ENCODE assay signal across 13 mouse cellular contexts in genomic region chr2:174436076-174436701, GRCm38 (mm10). TPM values are rescaled to one million over a fixed set of nuclear protein-coding genes. Genes with fewer than 3 reads are reported as not detected.
DNase-seq lines count a peak whose midpoint lies in the region; ATAC-seq and TF ChIP-seq lines count a peak whose summit lies in the region.
"Had no signal": no experiment of that assay in that cellular context is flagged by ENCODE, and none has a peak within 500 bp of the region (broad histone marks: within the 10 kb centered on the region; RNA-seq: fewer than 3 reads in every experiment).

No protein-coding gene starts in this region.

- peak overlapping the region; percentile 24; the same call in 1 of the 2 replicates for H3K4me3 ChIP-seq in spleen, adult 2 months (ENCODE audit: extremely low read depth, insufficient read depth, insufficient read length)
- H3K4me3 ChIP-seq in midbrain, embryonic 16.5 days (ENCODE audit: low read depth, low read length): no peak overlapping the region
- H3K4me3 ChIP-seq: embryonic facial prominence, embryonic 15.5 days; heart, embryonic 15.5 days had no signal

- H3K27ac ChIP-seq in spleen, adult 2 months (ENCODE audit: insufficient read depth, low read length): peak overlapping the region; percentile 94
- H3K27ac ChIP-seq in midbrain, embryonic 16.5 days (ENCODE audit: low read length): no peak overlapping the region
- H3K27ac ChIP-seq: embryonic facial prominence, embryonic 15.5 days; heart, embryonic 15.5 days had no signal

- TF ChIP-seq CTCF in spleen, adult 2 months (IDR thresholded peaks at IDR 0.05; ENCODE audit: extremely low read depth, insufficient read depth, insufficient read length, insufficient replicate concordance): no peak

- no peaks in the 10 kb centered on the region for H3K27me3 ChIP-seq in spleen, adult 2 months (ENCODE audit: control insufficient read depth, insufficient read depth, low read length)
- no peaks in the 10 kb centered on the region for H3K27me3 ChIP-seq in midbrain, embryonic 16.5 days (ENCODE audit: control insufficient read depth, insufficient read depth, low read depth, low read length)
- H3K27me3 ChIP-seq: embryonic facial prominence, embryonic 15.5 days; heart, embryonic 15.5 days had no signal

- DNase-seq in layer of hippocampus, adult 11-12 months (ENCODE audit: low spot score): peak; percentile 57
- no peak for DNase-seq in layer of hippocampus, adult 8-10 months (ENCODE audit: low spot score in 2 of 2)
- peak; percentile 42 for DNase-seq in brain, adult 2 months (ENCODE audit: low read depth, low spot score)
- DNase-seq in lung, postnatal 25 days (ENCODE audit: low spot score): peak; percentile 45
- peak; percentile 77 to 82 for DNase-seq in spleen, adult 2 months (ENCODE audit: low read depth in 1 of 2, low spot score in 2 of 2)
- DNase-seq in left cerebral cortex, adult 11 months (ENCODE audit: low spot score): no peak
- DNase-seq: adrenal gland, postnatal 10 days; cerebellum, adult 9-11 months; kidney, adult 18-20 months had no signal

- H3K9me3 ChIP-seq in midbrain, embryonic 16.5 days (replicated peaks; ENCODE audit: control insufficient read depth, low read length, poor library complexity, severe bottlenecking): no peaks in the 10 kb centered on the region
- H3K9me3 ChIP-seq: embryonic facial prominence, embryonic 15.5 days; heart, embryonic 15.5 days had no signal

- no peak overlapping the region for H3K9ac ChIP-seq in midbrain, embryonic 16.5 days (ENCODE audit: low read depth, low read length)
- H3K9ac ChIP-seq: embryonic facial prominence, embryonic 15.5 days; heart, embryonic 15.5 days had no signal

- ATAC-seq in midbrain, embryonic 16.5 days: no peak

- H3K4me2 ChIP-seq in midbrain, embryonic 16.5 days (ENCODE audit: low read length): no peak overlapping the region
- H3K4me2 ChIP-seq: embryonic facial prominence, embryonic 15.5 days; heart, embryonic 15.5 days had no signal

- WGBS in spleen, adult 2 months: 49% methylated on average over 26 of the region's 26 CpGs
- 92% methylated on average over 26 of the region's 26 CpGs for WGBS in midbrain, embryonic 16.5 days

- TF ChIP-seq POLR2A in spleen, adult 2 months (IDR thresholded peaks at IDR 0.05; ENCODE audit: low read depth, low read length): peak; percentile 1; the same call in 1 of the 2 replicates

- peaks cover 16% of the 10 kb centered on the region for H3K36me3 ChIP-seq in spleen, adult 2 months (ENCODE audit: control insufficient read depth, insufficient read depth, low read length)
- H3K36me3 ChIP-seq in midbrain, embryonic 16.5 days (ENCODE audit: control insufficient read depth, insufficient read depth, low read length): no peaks in the 10 kb centered on the region

- H3K4me1 ChIP-seq in spleen, adult 2 months (ENCODE audit: control insufficient read depth, insufficient read depth, insufficient read length): peaks cover 37% of the 10 kb centered on the region
- peaks cover 8% of the 10 kb centered on the region; the same call in 1 of the 2 replicates for H3K4me1 ChIP-seq in midbrain, embryonic 16.5 days (ENCODE audit: control insufficient read depth, insufficient read depth, low read length)

RNA-seq across cellular contexts. Expression of gene Ctsz, which starts 2.6 kb away (rescaled TPM):
- total RNA-seq in layer of hippocampus, adult 8-10 months (2022): 100 to 1,000 TPM in 2 of 4 experiments, 10 to 100 TPM in 2; 33.2 to 287 (median 121) TPM
- 307 and 356 TPM in 2 replicates for polyA plus RNA-seq in spleen, adult 2 months (2012; rRNA removed)
- 54.8 and 63.3 TPM in 2 replicates for polyA plus RNA-seq in midbrain, embryonic 16.5 days (2015; fragmentation: Nextera tagmentation; extraction: Ambion mirVana)

RNA-seq across cellular contexts. Expression of gene Tubb1, which starts 14.3 kb away (rescaled TPM):
- total RNA-seq in layer of hippocampus, adult 8-10 months (2022): under 1 TPM in 2 of 4 experiments, not detected in 2; 0.33 to 0.52 TPM
- polyA plus RNA-seq in spleen, adult 2 months (2012; rRNA removed): 58.7 and 75.4 TPM in 2 replicates
- polyA plus RNA-seq in midbrain, embryonic 16.5 days (2015; fragmentation: Nextera tagmentation; extraction: Ambion mirVana): 0.43 and 0.48 TPM in 2 replicates
- total RNA-seq: left cerebral cortex, adult 18-20 months had no signal

RNA-seq across cellular contexts. Expression of gene Nelfcd, which starts 20.6 kb away (rescaled TPM):
- total RNA-seq in layer of hippocampus, adult 8-10 months (2022): 10 to 100 TPM; 51.7 to 60.3 (median 54.7) TPM
- 45.3 and 54.0 TPM in 2 replicates for polyA plus RNA-seq in spleen, adult 2 months (2012; rRNA removed)
- polyA plus RNA-seq in midbrain, embryonic 16.5 days (2015; fragmentation: Nextera tagmentation; extraction: Ambion mirVana): 108 TPM in 2 replicates

RNA-seq across cellular contexts. Expression of gene Atp5e, which starts 27.7 kb away (rescaled TPM):
- 100 to 1,000 TPM; 247 to 327 (median 290) TPM for total RNA-seq in layer of hippocampus, adult 8-10 months (2022)
- 183 and 221 TPM in 2 replicates for polyA plus RNA-seq in spleen, adult 2 months (2012; rRNA removed)
- 681 and 687 TPM in 2 replicates for polyA plus RNA-seq in midbrain, embryonic 16.5 days (2015; fragmentation: Nextera tagmentation; extraction: Ambion mirVana)

RNA-seq across cellular contexts. Expression of gene Prelid3b, which starts 36.7 kb away (rescaled TPM):
- 10 to 100 TPM; 42.6 to 54.6 (median 49.4) TPM for total RNA-seq in layer of hippocampus, adult 8-10 months (2022)
- 21.6 and 22.2 TPM in 2 replicates for polyA plus RNA-seq in spleen, adult 2 months (2012; rRNA removed)
- polyA plus RNA-seq in midbrain, embryonic 16.5 days (2015; fragmentation: Nextera tagmentation; extraction: Ambion mirVana): 109 and 110 TPM in 2 replicates

Comparison
In these comparisons a context has a peak if more than half of its experiments do, and no peak if none do; other contexts are left out.
1. DNase-seq: peak in layer of hippocampus, adult 11-12 months (single experiment), brain, adult 2 months (single experiment), lung, postnatal 25 days (single experiment) and spleen, adult 2 months (2 of 2); none in layer of hippocampus, adult 8-10 months (0 of 2) and left cerebral cortex, adult 11 months (single experiment).
2. RNA of gene Tubb1, which starts 14.3 kb away (polyA plus RNA-seq): 58.7 to 75.4 TPM in spleen, adult 2 months; 0.43 to 0.48 TPM in midbrain, embryonic 16.5 days; every median in the first group is over 10 times any median in the second.